Mouse (Mus musculus): ENCODE measurements around the gene Frmpd1. TPM values are rescaled to one million over a fixed set of nuclear protein-coding genes. Genes with fewer than 3 reads are reported as not detected.
A peak's percentile ranks its signal among the peaks of the same experiment; 100 is the strongest.

Gene Frmpd1
- polyA plus RNA-seq, 1 experiment: 0.25 TPM

DNA sequence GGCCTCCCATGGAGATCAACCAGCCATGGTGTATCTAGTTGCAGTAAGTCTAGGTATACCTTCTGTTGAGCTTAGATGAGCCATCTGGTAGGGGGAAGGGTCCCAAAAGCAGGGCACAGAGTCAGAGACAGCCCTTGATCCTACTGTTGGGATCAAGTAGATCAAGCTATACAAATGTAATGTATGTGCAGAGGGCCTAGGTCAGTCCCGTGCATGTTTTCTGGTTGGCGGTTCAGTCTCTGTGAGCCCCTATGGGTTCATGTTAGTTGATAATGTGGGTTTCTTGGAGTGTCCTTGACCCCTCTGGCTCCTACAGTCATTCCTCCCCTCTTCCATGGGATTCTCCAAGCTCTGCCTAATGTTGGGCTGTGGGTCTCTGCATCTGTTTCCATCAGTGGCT lies 126.4 kb downstream of the Frmpd1 start:
- no peaks in the 10 kb centered on the region for H3K27me3 ChIP-seq (ENCODE audit: control insufficient read depth, insufficient read depth, low read length)
- no peak for TF ChIP-seq POLR2A (IDR thresholded peaks at IDR 0.05; ENCODE audit: low read depth, low read length)
- no peak for TF ChIP-seq CTCF (IDR thresholded peaks at IDR 0.05; ENCODE audit: extremely low read depth, insufficient read length, insufficient replicate concordance, low read depth, low read length)
- no peak overlapping the region for H3K27ac ChIP-seq (ENCODE audit: insufficient read depth, low read depth, low read length)
- no peaks in the 10 kb centered on the region for H3K4me1 ChIP-seq (ENCODE audit: control insufficient read depth, insufficient read depth, insufficient read length, low read length)
- H3K36me3 ChIP-seq (ENCODE audit: control insufficient read depth, insufficient read depth, low read length): peaks cover 21% of the 10 kb centered on the region
- H3K4me3 ChIP-seq (ENCODE audit: low read depth, low read length): no peak overlapping the region
- WGBS: 100% methylated on average over 2 of the region's 2 CpGs

DNA sequence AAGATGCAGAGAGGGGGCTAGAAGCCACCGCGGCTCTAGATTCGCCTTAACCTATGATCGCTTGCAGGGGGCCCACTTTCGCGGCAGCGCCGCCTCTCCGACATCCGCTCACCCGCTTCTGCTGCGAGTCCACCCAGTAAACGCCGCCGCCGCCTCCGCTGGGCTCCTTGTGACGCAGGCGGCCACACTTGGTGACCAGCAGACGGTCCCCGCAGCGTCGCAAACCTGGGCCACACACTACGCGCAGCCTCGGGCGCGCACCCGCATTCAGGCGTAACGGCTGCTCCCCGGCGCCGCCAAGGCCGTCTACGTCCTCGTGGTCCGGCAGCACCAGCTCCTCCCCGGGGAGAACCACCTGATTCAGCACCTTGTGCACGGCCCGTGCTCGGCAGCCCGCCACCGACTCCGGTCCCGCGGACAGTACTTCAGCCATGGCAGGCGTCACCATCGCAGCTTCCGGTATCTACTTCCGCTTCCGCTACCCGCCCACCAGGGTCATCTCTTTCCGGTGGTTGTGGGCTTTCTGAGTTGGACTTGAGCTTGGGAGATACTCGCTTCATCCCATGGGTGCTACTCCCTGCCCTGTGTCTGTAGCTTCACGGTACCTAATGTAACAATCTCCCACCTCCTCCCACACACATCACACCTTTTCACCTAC lies 135.6 kb downstream of the Frmpd1 start:
- Histone ChIP-seq H3K27me3 (ENCODE audit: control insufficient read depth, insufficient read depth, low read length) (no peaks in the 10 kb centered on the region), H3K36me3 (ENCODE audit: control insufficient read depth, insufficient read depth, low read length) (peaks cover 15% of the 10 kb centered on the region), H3K4me3 (ENCODE audit: low read depth, low read length) (peak overlapping the region; percentile 98), H3K27ac (ENCODE audit: insufficient read depth, low read depth, low read length) (peak overlapping the region; percentile 78), H3K4me1 (ENCODE audit: control insufficient read depth, insufficient read depth, insufficient read length, low read length) (peaks cover 2% of the 10 kb centered on the region; the same call in 1 of the 2 replicates)
- TF ChIP-seq CTCF (IDR thresholded peaks at IDR 0.05; ENCODE audit: extremely low read depth, insufficient read length, insufficient replicate concordance, low read depth, low read length) (no peak), POLR2A (IDR thresholded peaks at IDR 0.05; ENCODE audit: low read depth, low read length) (peak; percentile 77)
- WGBS: under 1% methylated on average over 56 of the region's 56 CpGs

DNA sequence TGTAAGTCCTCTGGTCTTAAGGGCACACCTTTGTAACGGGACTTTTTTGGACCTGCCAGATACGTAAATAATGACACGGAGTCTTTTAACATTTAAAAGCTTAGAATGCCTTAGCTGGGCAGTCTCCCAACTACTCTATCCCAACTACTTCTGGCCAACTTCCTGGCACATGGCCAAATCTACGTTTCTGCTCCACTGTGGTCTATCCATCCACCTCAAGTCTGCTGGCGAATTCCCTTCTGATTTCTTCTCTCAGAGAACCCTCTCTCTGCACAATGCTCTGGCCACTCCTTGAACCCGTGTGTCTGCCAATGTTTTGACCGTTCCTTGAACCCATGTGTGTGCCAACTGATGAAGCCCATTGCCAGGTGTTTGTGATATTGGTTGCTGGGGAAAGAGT lies 146.5 kb downstream of the Frmpd1 start:
- WGBS: 50% methylated on average over 7 of the region's 7 CpGs
- H3K27ac ChIP-seq (ENCODE audit: insufficient read depth, low read depth, low read length): no peak overlapping the region

GRCm38 (mm10) chr4:45332466-45332865 lies 147.8 kb downstream of the Frmpd1 start:
- TF ChIP-seq POLR2A (IDR thresholded peaks at IDR 0.05; ENCODE audit: low read depth, low read length) (no peak), CTCF (IDR thresholded peaks at IDR 0.05; ENCODE audit: extremely low read depth, insufficient read length, insufficient replicate concordance, low read depth, low read length) (no peak)
- Histone ChIP-seq H3K27me3 (ENCODE audit: control insufficient read depth, insufficient read depth, low read length) (no peaks in the 10 kb centered on the region), H3K36me3 (ENCODE audit: control insufficient read depth, insufficient read depth, low read length) (no peaks in the 10 kb centered on the region), H3K4me1 (ENCODE audit: control insufficient read depth, insufficient read depth, insufficient read length, low read length) (no peaks in the 10 kb centered on the region), H3K27ac (ENCODE audit: insufficient read depth, low read depth, low read length) (no peak overlapping the region), H3K4me3 (ENCODE audit: low read depth, low read length) (no peak overlapping the region)
- 52% methylated on average over 3 of the region's 3 CpGs for WGBS

More for the DNA sequence above, 146.5 kb downstream of the Frmpd1 start:
- Histone ChIP-seq H3K4me1 (ENCODE audit: control insufficient read depth, insufficient read depth, insufficient read length, low read length) (no peaks in the 10 kb centered on the region), H3K4me3 (ENCODE audit: low read depth, low read length) (no peak overlapping the region), H3K36me3 (ENCODE audit: control insufficient read depth, insufficient read depth, low read length) (no peaks in the 10 kb centered on the region), H3K27me3 (ENCODE audit: control insufficient read depth, insufficient read depth, low read length) (no peaks in the 10 kb centered on the region)
- TF ChIP-seq CTCF (IDR thresholded peaks at IDR 0.05; ENCODE audit: extremely low read depth, insufficient read length, insufficient replicate concordance, low read depth, low read length) (no peak), POLR2A (IDR thresholded peaks at IDR 0.05; ENCODE audit: low read depth, low read length) (no peak)

Other genes starting within 250 kb of the Frmpd1 start
- gene Grhpr, start 203.5 kb upstream of the Frmpd1 start, polyA plus RNA-seq (2012; rRNA removed): 32.6 and 32.9 TPM in 2 replicates
- gene Zbtb5, start 172.5 kb upstream of the Frmpd1 start, polyA plus RNA-seq (2012; rRNA removed): 2.0 and 6.3 TPM in 2 replicates
- gene Polr1e, start 166.3 kb upstream of the Frmpd1 start, polyA plus RNA-seq (2012; rRNA removed): 1.8 and 2.3 TPM in 2 replicates
- gene Fbxo10, start 100.3 kb upstream of the Frmpd1 start, polyA plus RNA-seq (2012; rRNA removed): 1.7 and 2.4 TPM in 2 replicates
- gene Tomm5, start 76.8 kb upstream of the Frmpd1 start, polyA plus RNA-seq (2012; rRNA removed): 38.2 and 45.7 TPM in 2 replicates
- gene Trmt10b, start 112.3 kb downstream of the Frmpd1 start, polyA plus RNA-seq (2012; rRNA removed): 0.24 and 0.56 TPM in 2 replicates
- 11.5 and 23.1 TPM in 2 replicates for gene Dcaf10, start 157.2 kb downstream of the Frmpd1 start, polyA plus RNA-seq (2012; rRNA removed)
- 29.2 and 32.6 TPM in 2 replicates for gene Exosc3, start 157.9 kb downstream of the Frmpd1 start, polyA plus RNA-seq (2012; rRNA removed)
- 66.7 and 67.2 TPM in 2 replicates for gene Slc25a51, start 223.9 kb downstream of the Frmpd1 start, polyA plus RNA-seq (2012; rRNA removed)

All from small intestine, adult 2 months (tissue).